Mouse (Mus musculus): ENCODE results near the gene Phf6.
"Not testable (repeated sequence)": the region's sequence is repeated elsewhere in the genome, so short reads cannot be mapped to it uniquely, and the experiment has no call there.

Phf6 gene

DNA sequence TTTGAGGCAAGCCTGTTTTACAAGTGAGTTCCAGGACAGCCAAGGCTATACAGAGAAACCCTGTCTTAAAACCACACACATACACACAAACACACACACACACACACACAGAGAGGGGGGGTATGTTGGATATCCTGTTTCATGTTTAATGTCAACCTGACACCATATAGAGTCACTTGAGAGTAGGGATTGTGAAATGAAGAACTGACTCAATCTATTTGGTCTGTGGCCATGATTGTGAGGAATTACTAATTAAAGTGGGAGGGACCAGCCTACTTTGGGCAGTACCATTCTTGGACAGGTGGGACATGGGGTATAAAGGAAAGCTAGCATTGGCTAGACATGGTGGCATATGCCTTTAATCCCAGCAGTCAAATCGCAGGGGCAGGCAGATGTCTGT, 60.6 kb downstream of the Phf6 start:
- in situ Hi-C loops (cut with MboI, MseI): no loop called here

DNA sequence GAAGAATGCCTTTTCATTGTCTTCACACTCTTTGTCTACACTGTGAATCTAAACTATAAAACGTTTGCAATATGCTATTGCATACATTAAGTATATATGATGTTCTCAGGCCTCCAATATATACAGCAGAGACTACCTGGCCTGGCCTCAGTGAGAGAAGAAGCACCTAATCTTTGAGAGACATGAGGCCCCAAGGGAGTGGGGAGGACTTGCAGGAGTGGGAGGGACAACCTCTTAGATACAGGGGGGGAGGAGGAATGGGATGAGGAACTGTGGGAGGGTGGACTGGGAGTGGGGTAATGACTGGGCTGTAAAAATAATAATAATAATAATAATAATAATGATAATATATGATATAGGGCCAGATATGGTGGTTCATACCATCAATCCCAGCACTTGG, 66.5 kb downstream of the Phf6 start:
- in situ Hi-C loops (cut with MboI, MseI): no loop called here

DNA sequence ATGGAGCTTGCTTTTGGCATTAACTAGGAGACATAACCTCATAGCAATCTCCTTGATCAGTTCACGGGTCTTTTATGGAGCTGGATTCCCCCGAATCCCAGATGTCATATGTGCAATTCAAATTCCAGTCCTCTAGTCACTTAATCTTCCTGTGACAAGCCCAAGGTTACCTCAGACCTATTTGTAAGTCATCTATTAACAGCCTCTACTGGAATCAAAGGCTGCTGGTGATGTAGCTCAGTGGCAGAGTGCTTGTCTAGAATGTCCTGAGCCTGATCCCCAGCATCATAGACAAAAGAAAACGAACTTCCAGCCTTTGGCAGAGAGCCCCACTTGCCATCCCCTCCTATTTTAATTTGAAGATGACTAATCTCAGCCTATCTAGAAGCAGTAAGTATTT, 69.3 kb downstream of the Phf6 start:
- in situ Hi-C loops (cut with MboI, MseI): no loop called here

DNA sequence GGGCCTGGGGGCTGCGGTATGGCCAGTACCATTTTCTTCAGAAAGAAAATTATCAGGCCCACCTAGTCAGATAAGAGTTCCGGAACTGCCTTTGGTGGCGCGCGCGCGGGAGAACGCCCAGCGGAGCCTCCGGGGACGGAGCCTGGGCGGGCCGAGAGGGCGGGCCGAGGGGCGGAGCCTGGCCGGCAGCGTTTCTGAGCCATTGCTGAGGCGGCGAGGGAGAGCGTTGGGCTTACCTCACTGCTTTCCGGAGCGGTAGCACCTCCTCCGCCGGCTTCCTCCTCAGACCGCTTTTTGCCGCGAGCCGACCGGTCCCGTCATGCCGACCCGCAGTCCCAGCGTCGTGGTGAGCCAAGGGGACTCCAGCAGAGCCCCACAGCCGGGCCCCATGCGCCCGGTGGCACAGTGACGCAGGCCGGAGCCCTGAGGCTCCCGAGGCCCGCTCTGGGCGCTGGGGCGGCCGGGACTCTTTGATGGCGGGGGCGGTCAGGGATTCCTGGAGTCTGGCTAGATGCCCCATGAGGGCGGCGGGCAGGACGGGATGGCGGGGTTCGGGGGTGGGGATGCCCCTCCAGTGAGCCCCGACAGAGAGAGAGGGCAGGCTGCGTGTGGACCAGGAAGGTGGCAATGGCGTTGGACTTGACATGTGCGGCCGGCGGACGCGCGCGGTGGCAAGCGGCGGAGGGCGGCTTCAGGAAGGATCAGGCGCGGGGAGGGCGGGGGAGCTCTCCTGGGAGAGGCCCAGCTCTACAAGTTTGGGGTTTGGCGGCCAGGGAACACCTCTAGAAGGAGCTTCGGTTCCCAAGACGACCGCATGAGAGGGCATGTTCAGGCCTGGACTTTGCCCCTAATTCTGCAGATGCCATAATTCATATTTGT, 76.1 kb downstream of the Phf6 start, which contains the start of gene Hprt:
Hprt (plus strand) TSS at position 233 of the 879 bp plus-strand sequence.
- in situ Hi-C loops (cut with MboI, MseI): no loop called here

DNA sequence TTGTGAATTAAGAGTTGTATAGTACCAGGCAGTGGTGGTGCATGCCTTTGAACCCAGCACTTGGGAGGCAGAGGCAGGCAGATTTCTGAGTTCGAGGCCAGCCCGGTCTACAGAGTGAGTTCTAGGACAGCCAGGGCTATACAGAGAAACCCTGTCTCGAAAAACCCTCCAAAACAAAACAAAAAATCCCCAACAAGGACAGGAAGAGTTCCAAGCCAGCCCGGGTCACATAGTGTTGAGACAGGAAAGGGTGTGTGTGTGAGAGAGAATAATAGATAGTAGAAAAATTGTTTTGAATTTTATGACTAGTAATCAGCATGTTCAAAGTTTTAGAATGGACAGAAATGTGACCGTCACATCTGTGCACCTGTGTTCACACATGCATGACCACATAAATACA, 82.7 kb downstream of the Phf6 start:
- in situ Hi-C loops (cut with MboI, MseI): not testable (repeated sequence)

DNA sequence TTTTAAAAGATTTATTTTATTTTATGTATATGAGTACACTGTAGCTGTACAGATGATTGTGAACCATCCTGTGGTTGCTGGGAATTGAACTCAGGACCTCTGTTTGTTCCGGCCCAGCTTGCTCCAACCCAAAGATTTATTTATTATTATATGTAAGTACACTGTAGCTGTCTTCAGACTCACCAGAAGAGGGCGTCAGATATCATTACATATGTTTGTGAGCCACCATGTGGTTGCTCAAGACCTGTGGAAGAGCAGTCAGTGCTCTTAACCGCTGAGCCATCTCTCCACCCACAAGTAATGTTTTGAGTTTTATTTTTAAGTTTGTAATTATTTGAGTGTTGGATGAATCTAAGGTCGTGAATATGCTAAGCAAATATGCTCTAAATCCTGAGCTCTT, 92.8 kb downstream of the Phf6 start:
- in situ Hi-C loops (cut with MboI, MseI): not testable (repeated sequence)

DNA sequence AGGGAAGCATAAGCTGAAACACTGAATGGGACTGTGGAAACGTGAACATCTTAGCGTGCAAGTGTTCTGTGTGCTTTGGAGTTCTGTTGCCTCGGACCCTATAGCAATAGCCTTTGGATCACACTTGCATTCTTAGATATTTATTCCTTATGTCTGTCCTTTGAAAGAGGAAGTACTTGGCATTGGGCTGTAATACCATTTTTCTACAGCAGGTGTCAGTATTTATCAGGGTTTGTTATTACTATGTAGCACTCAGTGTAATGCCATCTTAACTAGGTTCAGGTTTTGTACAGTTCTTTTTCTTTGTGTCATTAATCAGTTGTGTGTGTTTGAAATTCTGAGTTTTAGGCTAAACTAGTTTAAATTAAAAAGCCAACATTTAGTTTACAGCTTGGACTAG, 94.0 kb downstream of the Phf6 start:
- in situ Hi-C loops (cut with MboI, MseI): no loop called here
